11 mouse cellular contexts compared by ENCODE assay signal in the genomic region with DNA sequence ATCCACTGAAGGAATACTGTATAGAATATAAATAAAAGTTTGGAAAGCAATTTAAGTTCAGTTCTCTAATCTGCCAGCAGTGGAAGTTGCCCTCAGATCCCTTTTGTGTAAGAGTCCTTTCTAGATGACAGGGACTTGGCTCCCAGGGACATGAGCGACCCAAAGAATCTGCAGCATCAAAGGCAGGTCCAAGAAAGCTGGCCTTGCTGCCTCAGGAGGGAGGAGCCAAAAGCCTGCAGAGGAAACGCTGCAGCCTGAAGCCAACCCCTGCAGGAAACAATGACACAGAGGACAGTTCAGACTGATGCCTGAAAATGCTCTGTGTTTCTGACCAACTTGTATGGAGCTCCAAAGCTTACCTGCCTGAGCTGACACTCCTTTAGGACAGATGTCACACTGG.
DNase-seq lines count a peak whose midpoint lies in the region; ATAC-seq and TF ChIP-seq lines count a peak whose summit lies in the region.
"Had no signal": no experiment of that assay in that cellular context is flagged by ENCODE, and none has a peak within 500 bp of the region (broad histone marks: within the 10 kb centered on the region; RNA-seq: fewer than 3 reads in every experiment).

No protein-coding gene starts in this region.

- no peak overlapping the region for H3K4me2 ChIP-seq in intestine, embryonic 16.5 days (ENCODE audit: low read depth, low read length)
- no peak overlapping the region for H3K4me2 ChIP-seq in intestine, embryonic 15.5 days (replicated peaks)

- H3K27ac ChIP-seq in intestine, embryonic 16.5 days (ENCODE audit: low read length) = no peak overlapping the region
- no peak overlapping the region for H3K27ac ChIP-seq in intestine, embryonic 15.5 days

- intact Hi-C loops in heart, postnatal 14 days (cut with DNase I) = no loop called here

- 26% methylated on average over 2 of the region's 2 CpGs for WGBS in intestine, embryonic 16.5 days
- 44% methylated on average over 2 of the region's 2 CpGs for WGBS in intestine, embryonic 15.5 days

- H3K4me3 ChIP-seq in intestine, embryonic 16.5 days (ENCODE audit: low read length) = no peak overlapping the region
- no peak overlapping the region for H3K4me3 ChIP-seq in intestine, embryonic 15.5 days (replicated peaks)

- 0 out of 2 replicates have a peak, but pooled peaks cover 5% of the 10 kb centered on the region for H3K4me1 ChIP-seq in intestine, embryonic 16.5 days (ENCODE audit: control insufficient read depth, insufficient read depth, low read length)
- H3K4me1 ChIP-seq in intestine, embryonic 15.5 days (replicated peaks) = no peaks in the 10 kb centered on the region

- DNase-seq in brain, embryonic 14.5 days (ENCODE audit: low read depth) = peak; percentile 28
- DNase-seq in heart, postnatal 14 days = peak; percentile 22 to 24
- DNase-seq in kidney, postnatal 4 days = peak; percentile 35 to 52
- DNase-seq in frontal cortex, postnatal 14 days (ENCODE audit: low spot score in 2 of 2) = no peak
- DNase-seq in gastrocnemius, postnatal 10 days = no peak
- no peak for DNase-seq in urinary bladder, postnatal 14 days (ENCODE audit: low spot score)
- DNase-seq: layer of hippocampus, postnatal 36 days; right cerebral cortex, postnatal 14 days had no signal

- H3K27me3 ChIP-seq in intestine, embryonic 16.5 days (replicated peaks; ENCODE audit: control insufficient read depth, insufficient read depth, low read length) = no peaks in the 10 kb centered on the region
- H3K27me3 ChIP-seq in intestine, embryonic 15.5 days (replicated peaks) = no peaks in the 10 kb centered on the region
- H3K27me3 ChIP-seq: Patski had no signal

- no peaks in the 10 kb centered on the region for H3K36me3 ChIP-seq in intestine, embryonic 16.5 days (ENCODE audit: control insufficient read depth, insufficient read depth, low read length)
- H3K36me3 ChIP-seq in intestine, embryonic 15.5 days = no peaks in the 10 kb centered on the region

- H3K9ac ChIP-seq in intestine, embryonic 16.5 days (ENCODE audit: low read depth, low read length) = peak overlapping the region; percentile 19; the same call in 1 of the 2 replicates
- H3K9ac ChIP-seq in intestine, embryonic 15.5 days = no peak overlapping the region

- TF ChIP-seq POLR2A in brain, embryonic 14.5 days (IDR thresholded peaks at IDR 0.05; ENCODE audit: borderline replicate concordance, extremely low read depth, insufficient read depth, insufficient read length, poor library complexity, severe bottlenecking) = no peak

- no peak for ATAC-seq in intestine, embryonic 16.5 days
- ATAC-seq in intestine, embryonic 15.5 days = no peak
- ATAC-seq: Patski had no signal

- no peaks in the 10 kb centered on the region; the same call in 1 of the 2 replicates for H3K9me3 ChIP-seq in intestine, embryonic 16.5 days (ENCODE audit: control insufficient read depth, low read length)
- no peaks in the 10 kb centered on the region for H3K9me3 ChIP-seq in intestine, embryonic 15.5 days

- no peak for TF ChIP-seq CTCF in brain, embryonic 14.5 days (IDR thresholded peaks at IDR 0.05; ENCODE audit: borderline replicate concordance, extremely low read depth, insufficient read depth, insufficient read length)

Comparison
In these comparisons a context has a peak if more than half of its experiments do, and no peak if none do; other contexts are left out.
1. DNase-seq: peak in brain, embryonic 14.5 days (single experiment), heart, postnatal 14 days (2 of 2) and kidney, postnatal 4 days (2 of 2); none in frontal cortex, postnatal 14 days (0 of 2), gastrocnemius, postnatal 10 days (single experiment) and urinary bladder, postnatal 14 days (single experiment).